Mouse (Mus musculus) CH12.LX (cell line): ENCODE results near the gene Dus3l. TPM values are rescaled to one million over a fixed set of nuclear protein-coding genes. Genes with fewer than 3 reads are reported as not detected.

Experiments used
- DNase-seq: peaks from one replicate; pipeline ENCODE4 v3.0.0-alpha.2; 2013; ENCODE audit errors: extremely low read depth
- H3K27ac ChIP-seq: 2 replicates; pipeline ENCODE4 v1.5.1; 2012; ENCODE audit warnings: low read depth, mild to moderate bottlenecking, control low read depth, moderate library complexity; ENCODE audit not compliant: insufficient read depth
- H3K27me3 ChIP-seq: replicated peaks from 2 replicates; pipeline ENCODE3; 2012; ENCODE audit warnings: inconsistent platforms
- H3K36me3 ChIP-seq, 2 experiments: replicated peaks in 1 of 2; 2 replicates each; pipeline versions ENCODE3 to v1.6.1; 2012; ENCODE audit warnings: inconsistent platforms in 1 of 2, low read length in 1 of 2, mild to moderate bottlenecking in 1 of 2, mixed read lengths in 1 of 2, moderate library complexity in 1 of 2; ENCODE audit not compliant: control insufficient read depth in 1 of 2, insufficient read depth in 1 of 2
- H3K4me1 ChIP-seq, 2 experiments: 2 replicates each; pipeline ENCODE4 v1.6.1; 2012; ENCODE audit warnings: inconsistent platforms in 1 of 2, moderate library complexity in 1 of 2; ENCODE audit not compliant: insufficient read depth in 2 of 2, control insufficient read depth in 1 of 2
- H3K4me2 ChIP-seq: 2 replicates; pipeline ENCODE4 v1.6.1; 2012; ENCODE audit warnings: low read depth, mild to moderate bottlenecking, control low read depth; ENCODE audit not compliant: poor library complexity, insufficient read depth, severe bottlenecking
- H3K4me3 ChIP-seq, 3 experiments: fragments of 150-350 bp in 1 of 3; sonication (generic) in 1 of 3; replicated peaks in 1 of 3; 2 replicates each; pipeline versions ENCODE3 to v1.5.1; 2011 to 2012; ENCODE audit warnings: low read depth in 2 of 3, low read length in 2 of 3, mild to moderate bottlenecking in 2 of 3, moderate library complexity in 2 of 3, control low read depth in 1 of 3, improper control_type of control experiment in 1 of 3, inconsistent platforms in 1 of 3, mixed read lengths in 1 of 3; ENCODE audit not compliant: poor library complexity in 1 of 3
- H3K79me2 ChIP-seq: replicated peaks from 2 replicates; pipeline ENCODE4 v1.6.1; 2012; ENCODE audit warnings: mild to moderate bottlenecking, moderate library complexity; ENCODE audit not compliant: control insufficient read depth, poor library complexity, insufficient read depth, severe bottlenecking; ENCODE audit errors: extremely low read depth
- H3K9ac ChIP-seq: 2 replicates; pipeline ENCODE4 v1.6.1; 2012; ENCODE audit warnings: low read depth, mild to moderate bottlenecking, control low read depth, moderate library complexity; ENCODE audit not compliant: insufficient read depth
- H3K9me3 ChIP-seq: replicated peaks from 2 replicates; pipeline ENCODE3; 2012; ENCODE audit warnings: low read length, inconsistent platforms, mixed read lengths
- CHD1 ChIP-seq: IDR thresholded peaks from 2 replicates; pipeline ENCODE4 v1.6.1; 2012; ENCODE audit warnings: low read depth, low read length, improper control_type of control experiment, inconsistent platforms
- CHD2 ChIP-seq: IDR thresholded peaks from 2 replicates; pipeline ENCODE4 v1.6.1; 2011; ENCODE audit warnings: low read length, improper control_type of control experiment
- E2F4 ChIP-seq: IDR thresholded peaks from 2 replicates; pipeline ENCODE4 v1.6.1; 2011; ENCODE audit warnings: low read depth, low read length, improper control_type of control experiment; ENCODE audit not compliant: insufficient replicate concordance
- ELF1 ChIP-seq: IDR thresholded peaks from 2 replicates; pipeline ENCODE4 v1.6.1; 2014; ENCODE audit warnings: low read depth, mild to moderate bottlenecking, inconsistent platforms, low read length, improper control_type of control experiment
- KAT2A ChIP-seq: IDR thresholded peaks from 2 replicates; pipeline ENCODE4 v1.6.1; 2012; ENCODE audit warnings: low read length, improper control_type of control experiment, inconsistent platforms; ENCODE audit not compliant: insufficient replicate concordance
- MAFK ChIP-seq: IDR thresholded peaks from 2 replicates; pipeline ENCODE4 v1.6.1; 2011; ENCODE audit warnings: low read length, improper control_type of control experiment; ENCODE audit not compliant: insufficient replicate concordance
- MAX ChIP-seq: IDR thresholded peaks from 2 replicates; pipeline ENCODE4 v1.6.1; 2011; ENCODE audit warnings: low read length, improper control_type of control experiment
- MYC ChIP-seq: IDR thresholded peaks from 2 replicates; pipeline ENCODE4 v1.6.1; 2011; ENCODE audit warnings: low read depth, mild to moderate bottlenecking, improper control_type of control experiment, low read length
- NRF1 ChIP-seq: IDR thresholded peaks from 2 replicates; pipeline ENCODE4 v1.6.1; 2014; ENCODE audit warnings: low read depth, mild to moderate bottlenecking, inconsistent platforms, low read length, improper control_type of control experiment, moderate library complexity
- PAX5 ChIP-seq: IDR thresholded peaks from 2 replicates; pipeline ENCODE4 v1.6.1; 2012; ENCODE audit warnings: low read length, inconsistent platforms, mixed read lengths
- POLR2A ChIP-seq: IDR thresholded peaks from 2 replicates; pipeline ENCODE4 v1.6.1; 2011; ENCODE audit warnings: low read depth, mild to moderate bottlenecking, improper control_type of control experiment, low read length
- POLR2AphosphoS2 ChIP-seq: IDR thresholded peaks from 2 replicates; pipeline ENCODE4 v1.6.1; 2011; ENCODE audit warnings: low read depth, low read length, improper control_type of control experiment
- RCOR1 ChIP-seq: conservative IDR thresholded peaks from 2 replicates; pipeline ENCODE4 v1.6.1; 2012; ENCODE audit warnings: low read depth, mild to moderate bottlenecking, inconsistent platforms, low read length, improper control_type of control experiment
- SIN3A ChIP-seq: IDR thresholded peaks from 2 replicates; pipeline ENCODE4 v1.6.1; 2012; ENCODE audit warnings: low read length, improper control_type of control experiment, inconsistent platforms
- SMC3 ChIP-seq: IDR thresholded peaks from 2 replicates; pipeline ENCODE4 v1.6.1; 2011; ENCODE audit warnings: low read depth, low read length, improper control_type of control experiment
- UBTF ChIP-seq: IDR thresholded peaks from 2 replicates; pipeline ENCODE4 v1.6.1; 2012; ENCODE audit warnings: low read depth, mild to moderate bottlenecking, inconsistent platforms, low read length, improper control_type of control experiment, moderate library complexity
- USF1 ChIP-seq: IDR thresholded peaks from 2 replicates; pipeline ENCODE4 v1.6.1; 2014; ENCODE audit warnings: low read depth, mild to moderate bottlenecking, inconsistent platforms, low read length, improper control_type of control experiment
- ZC3H11A ChIP-seq: IDR thresholded peaks from 2 replicates; pipeline ENCODE4 v1.6.1; 2012; ENCODE audit warnings: low read depth, mild to moderate bottlenecking, inconsistent platforms, low read length, improper control_type of control experiment
- ZKSCAN1 ChIP-seq: IDR thresholded peaks from 2 replicates; pipeline ENCODE4 v1.6.1; 2012; ENCODE audit warnings: low read depth, inconsistent platforms, low read length, improper control_type of control experiment, borderline replicate concordance
- dilution Hi-C: fragments of 300-500 bp; cut with MboI; formaldehyde crosslinking; loops from 2 replicates; pipeline ENCODE4 v1.14.3; 2020; ENCODE audit warnings: low sequenced_read_pairs; ENCODE audit not compliant: extremely low pct_unique_long_range_greater_than_20kb, extremely low pct_ligation_motif_present
- in situ Hi-C: fragments of 300-500 bp; cut with MboI; formaldehyde crosslinking; loops from 3 replicates; pipeline ENCODE4 v1.14.3; 2019; ENCODE audit warnings: low sequenced_read_pairs, low pct_ligation_motif_present, low pct_unique_long_range_greater_than_20kb, mixed read lengths
- polyA plus RNA-seq: library from polyadenylated mRNA; unstranded; fragments of >175 nt; gene quantifications from 2 replicates; pipeline ENCODE4 v1.2.1, GENCODE M21; 2012; ENCODE audit warnings: low read depth; ENCODE audit not compliant: insufficient read length
- total RNA-seq, 2 experiments: library from RNA; depleted of rRNA; stranded (reverse); fragments of 300-350 nt in 1 of 2; fragments of >200 nt in 1 of 2; gene quantifications; 2 replicates each; pipeline ENCODE4 v1.2.3; 2012 to 2014

Gene Dus3l
- total and polyA plus RNA-seq, 3 experiments = 35.8 to 57.5 (median 54.3) TPM

GRCm38 (mm10) chr17:56802065-56802464, 37.5 kb downstream of the Dus3l start:
- DNase-seq = no peak
- Histone ChIP-seq H3K27me3 (peaks cover 57% of the 10 kb centered on the region), H3K4me2 (no peak overlapping the region), H3K4me1 (peaks cover 3 to 6% of the 10 kb centered on the region in 2 experiments), H3K9me3 (no peaks in the 10 kb centered on the region), H3K36me3 (no peaks in the 10 kb centered on the region), H3K9ac (no peak overlapping the region), H3K27ac (no peak overlapping the region), H3K79me2 (no peaks in the 10 kb centered on the region), H3K4me3 (no peak overlapping the region)
- in situ Hi-C loops = no loop called here
- no peak for TF ChIP-seq CHD1
- TF ChIP-seq CHD2 = no peak
- no peak for TF ChIP-seq ELF1
- no peak for TF ChIP-seq MYC
- no peak for TF ChIP-seq POLR2A
- no peak for TF ChIP-seq POLR2AphosphoS2
- TF ChIP-seq MAX = no peak
- no peak for TF ChIP-seq ZKSCAN1
- no peak for TF ChIP-seq E2F4
- TF ChIP-seq UBTF = no peak
- no peak for TF ChIP-seq RCOR1
- no peak for TF ChIP-seq MAFK
- TF ChIP-seq USF1 = no peak
- dilution Hi-C loops = no loop called here

- Histone ChIP-seq H3K9ac (no peak overlapping the region), H3K4me2 (no peak overlapping the region), H3K27me3 (peaks cover 73% of the 10 kb centered on the region), H3K4me1 (peaks cover 3 to 6% of the 10 kb centered on the region in 2 experiments), H3K4me3 (no peak overlapping the region), H3K9me3 (no peaks in the 10 kb centered on the region), H3K36me3 (no peaks in the 10 kb centered on the region), H3K27ac (no peak overlapping the region), H3K79me2 (no peaks in the 10 kb centered on the region)
- in situ Hi-C loops (no loop called here), dilution Hi-C loops (no loop called here)
- no peak for DNase-seq
- TF ChIP-seq E2F4 = no peak
- no peak for TF ChIP-seq ZC3H11A
- TF ChIP-seq ZKSCAN1 = no peak
- no peak for TF ChIP-seq RCOR1
- no peak for TF ChIP-seq NRF1
- no peak for TF ChIP-seq SMC3
- TF ChIP-seq UBTF = no peak
- TF ChIP-seq SIN3A = no peak
- no peak for TF ChIP-seq KAT2A
- no peak for TF ChIP-seq PAX5
These were observed 40.4 kb downstream of the Dus3l start for GRCm38 (mm10) chr17:56804952-56805351.
